Mouse (Mus musculus) small intestine, adult 2 months (tissue): Measurements from ENCODE around the gene Gp1ba.

Experiments used
- CTCF ChIP-seq: fragments of 200-500 bp; IDR thresholded peaks from 2 replicates; pipeline ENCODE4 v1.5.1; 2012; ENCODE audit warnings: low read depth, mild to moderate bottlenecking, control low read depth, inconsistent platforms, low read length, moderate library complexity, mixed read lengths; ENCODE audit not compliant: insufficient replicate concordance, insufficient read length; ENCODE audit errors: extremely low read depth
- POLR2A ChIP-seq: fragments of 200-500 bp; IDR thresholded peaks from 2 replicates; pipeline ENCODE4 v1.6.1; 2012; ENCODE audit warnings: low read depth, mild to moderate bottlenecking, control low read depth, inconsistent platforms, low read length, moderate library complexity

DNA sequence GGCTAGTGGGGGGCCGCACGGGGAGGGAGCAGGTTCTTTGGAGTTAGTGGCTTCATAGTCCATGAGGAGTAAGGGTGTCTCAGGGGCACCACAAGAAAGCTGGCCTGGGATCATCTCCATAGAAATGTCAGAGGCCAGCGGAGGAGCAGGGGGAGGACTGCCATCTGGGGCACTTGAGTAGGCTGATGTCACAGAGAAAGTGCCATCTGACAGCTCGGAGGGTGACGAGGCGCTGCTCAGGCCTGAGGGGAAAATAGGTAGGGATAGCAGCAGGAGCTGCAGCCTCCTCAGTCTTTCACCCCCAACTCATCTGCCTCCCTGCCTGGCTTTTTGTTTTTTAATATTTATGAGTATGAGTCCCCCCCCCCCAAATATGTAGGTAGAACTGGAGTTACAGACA lies 35.1 kb downstream of the Gp1ba start:
- TF ChIP-seq CTCF (no peak), POLR2A (no peak)
